Mouse (Mus musculus) embryonic facial prominence, embryonic 11.5 days (tissue): ENCODE data around the gene Enam. TPM values are rescaled to one million over a fixed set of nuclear protein-coding genes. Genes with fewer than 3 reads are reported as not detected.

ENCODE experiments used
- ATAC-seq: fragments of 200-750 bp; cut with Nextera tagmentation; replicated peaks from 2 replicates; pipeline ENCODE4 v1.8.0; 2017; ENCODE audit warnings: low read depth; ENCODE audit not compliant: insufficient number of reproducible peaks, low FRiP score, low TSS enrichment
- DNase-seq: peaks from one replicate; pipeline ENCODE4 v3.0.0-alpha.2; 2015; ENCODE audit warnings: low spot score
- H3K27ac ChIP-seq: fragments of 300-500 bp; sonication (generic); replicated peaks from 2 replicates; pipeline ENCODE4 v1.5.1; 2014; ENCODE audit warnings: mild to moderate bottlenecking, low read depth, low read length, control low read depth
- H3K27me3 ChIP-seq: fragments of 300-500 bp; sonication (generic); 2 replicates; pipeline ENCODE4 v1.6.1; 2014; ENCODE audit warnings: mild to moderate bottlenecking, low read length, moderate library complexity, mixed read lengths; ENCODE audit not compliant: control insufficient read depth, insufficient read depth
- H3K36me3 ChIP-seq: fragments of 300-500 bp; sonication (generic); replicated peaks from 2 replicates; pipeline ENCODE4 v1.6.1; 2014; ENCODE audit warnings: low read depth, mild to moderate bottlenecking, low read length, moderate library complexity, mixed read lengths; ENCODE audit not compliant: control insufficient read depth, insufficient read depth
- H3K4me1 ChIP-seq: fragments of 300-500 bp; sonication (generic); 2 replicates; pipeline ENCODE4 v1.6.1; 2014; ENCODE audit warnings: low read length, mixed read lengths; ENCODE audit not compliant: control insufficient read depth, insufficient read depth
- H3K4me2 ChIP-seq: fragments of 300-500 bp; sonication (generic); 2 replicates; pipeline ENCODE4 v1.6.1; 2014; ENCODE audit warnings: low read depth, mild to moderate bottlenecking, control low read depth, low read length, moderate library complexity
- H3K4me3 ChIP-seq: fragments of 300-500 bp; sonication (generic); 2 replicates; pipeline ENCODE4 v1.5.1; 2014; ENCODE audit warnings: low read depth, low read length, control low read depth
- H3K9ac ChIP-seq: fragments of 300-500 bp; sonication (generic); replicated peaks from 2 replicates; pipeline ENCODE4 v1.6.1; 2014; ENCODE audit warnings: mild to moderate bottlenecking, control low read depth, low read length
- H3K9me3 ChIP-seq: fragments of 300-500 bp; sonication (generic); replicated peaks from 2 replicates; pipeline ENCODE4 v1.6.1; 2016; ENCODE audit warnings: mild to moderate bottlenecking, low read length, inconsistent platforms, mixed read lengths; ENCODE audit not compliant: control insufficient read depth
- WGBS: fragments of 180-500 bp; shearing (Covaris S2); extraction: QIAGEN DNeasy Blood & Tissue Kit; methylation state at CpG from one replicate; pipeline ENCODE4 v1.1.7; 2014; 5-methylcytosine and 5-hydroxymethylcytosine counted together
- polyA plus RNA-seq: library from polyadenylated mRNA; unstranded; fragments of >200 nt; fragmentation: Nextera tagmentation; extraction: Ambion mirVana; gene quantifications from 2 replicates; pipeline ENCODE4 v1.2.1, GENCODE M21; 2014

The Enam gene
- not detected in 2 replicates for polyA plus RNA-seq

- ATAC-seq = no peak
- Histone ChIP-seq H3K9ac (no peak within 1 kb of the TSS), H3K27me3 (no peaks in the 10 kb centered on the region), H3K4me1 (no peaks in the 10 kb centered on the region), H3K27ac (no peak within 1 kb of the TSS), H3K4me3 (no peak within 1 kb of the TSS), H3K36me3 (no peaks in the 10 kb centered on the region), H3K4me2 (no peak within 1 kb of the TSS), H3K9me3 (no peaks in the 10 kb centered on the region)
- DNase-seq = no peak
Observed at GRCm38 (mm10) chr5:88487675-88488074, at the start of gene Enam. Enam (plus strand) TSS chr5:88487975.

- Histone ChIP-seq H3K27me3 (no peaks in the 10 kb centered on the region), H3K4me2 (no peak within 1 kb of the TSS), H3K36me3 (no peaks in the 10 kb centered on the region), H3K4me3 (no peak within 1 kb of the TSS), H3K4me1 (no peaks in the 10 kb centered on the region), H3K9me3 (no peaks in the 10 kb centered on the region), H3K27ac (no peak within 1 kb of the TSS), H3K9ac (no peak within 1 kb of the TSS)
- 68% methylated on average over 3 of the region's 3 CpGs for WGBS
- ATAC-seq (no peak), DNase-seq (no peak)
Observed at GRCm38 (mm10) chr5:88455691-88456090, 32.1 kb upstream of the Enam start, which contains the start of gene Ambn. Ambn (plus strand) TSS chr5:88455991.

- 95% methylated on average over 2 of the region's 2 CpGs for WGBS
- Histone ChIP-seq H3K9ac (no peak overlapping the region), H3K4me1 (no peaks in the 10 kb centered on the region)
Observed at GRCm38 (mm10) chr5:88467471-88467870, 20.3 kb upstream of the Enam start.

GRCm38 (mm10) chr5:88468807-88469704 lies 18.7 kb upstream of the Enam start:
- H3K4me2 ChIP-seq = no peak overlapping the region
- H3K9me3 ChIP-seq = no peaks in the 10 kb centered on the region
- H3K9ac ChIP-seq = no peak overlapping the region
- no peaks in the 10 kb centered on the region for H3K36me3 ChIP-seq
- no peaks in the 10 kb centered on the region for H3K4me1 ChIP-seq
- no peak overlapping the region for H3K4me3 ChIP-seq
- H3K27ac ChIP-seq = no peak overlapping the region
- WGBS = 86% methylated on average over 4 of the region's 4 CpGs
- DNase-seq (no peak), ATAC-seq (no peak)
- H3K27me3 ChIP-seq = no peaks in the 10 kb centered on the region

More at GRCm38 (mm10) chr5:88467471-88467870, 20.3 kb upstream of the Enam start:
- Histone ChIP-seq H3K9me3 (no peaks in the 10 kb centered on the region), H3K27ac (no peak overlapping the region), H3K27me3 (no peaks in the 10 kb centered on the region), H3K36me3 (no peaks in the 10 kb centered on the region), H3K4me3 (no peak overlapping the region), H3K4me2 (no peak overlapping the region)
- no peak for ATAC-seq
- no peak for DNase-seq

- no peak for DNase-seq
- Histone ChIP-seq H3K9me3 (no peaks in the 10 kb centered on the region), H3K4me1 (no peaks in the 10 kb centered on the region), H3K27me3 (no peaks in the 10 kb centered on the region), H3K9ac (no peak overlapping the region), H3K27ac (no peak overlapping the region), H3K4me3 (no peak overlapping the region), H3K4me2 (no peak overlapping the region), H3K36me3 (no peaks in the 10 kb centered on the region)
- WGBS = 76% methylated on average over 2 of the region's 2 CpGs
- no peak for ATAC-seq
Observed at GRCm38 (mm10) chr5:88489004-88489403, 1.2 kb downstream of the Enam start.

- ATAC-seq = no peak
- Histone ChIP-seq H3K27me3 (no peaks in the 10 kb centered on the region), H3K36me3 (no peaks in the 10 kb centered on the region), H3K27ac (no peak overlapping the region), H3K4me3 (no peak overlapping the region), H3K9me3 (no peaks in the 10 kb centered on the region), H3K4me2 (no peak overlapping the region), H3K9ac (no peak overlapping the region), H3K4me1 (no peaks in the 10 kb centered on the region)
- WGBS = 82% methylated on average over 5 of the region's 5 CpGs
- DNase-seq = no peak
Observed at GRCm38 (mm10) chr5:88491111-88491510, 3.3 kb downstream of the Enam start.

- no peaks in the 10 kb centered on the region for H3K9me3 ChIP-seq
- no peak overlapping the region for H3K4me2 ChIP-seq
- no peak overlapping the region for H3K27ac ChIP-seq
- no peak overlapping the region for H3K9ac ChIP-seq
- H3K36me3 ChIP-seq = no peaks in the 10 kb centered on the region
- 91% methylated on average over 3 of the region's 3 CpGs for WGBS
- DNase-seq = no peak
- no peak overlapping the region for H3K4me3 ChIP-seq
- ATAC-seq = no peak
- no peaks in the 10 kb centered on the region for H3K4me1 ChIP-seq
- H3K27me3 ChIP-seq = no peaks in the 10 kb centered on the region
Observed at GRCm38 (mm10) chr5:88499781-88500180, 12.0 kb downstream of the Enam start.

GRCm38 (mm10) chr5:88508555-88508954 lies 20.8 kb downstream of the Enam start:
- Histone ChIP-seq H3K9ac (no peak overlapping the region), H3K27me3 (no peaks in the 10 kb centered on the region), H3K4me3 (no peak overlapping the region), H3K4me1 (no peaks in the 10 kb centered on the region), H3K4me2 (no peak overlapping the region), H3K9me3 (no peaks in the 10 kb centered on the region), H3K36me3 (no peaks in the 10 kb centered on the region), H3K27ac (no peak overlapping the region)
- 79% methylated on average over 1 of the region's 1 CpGs for WGBS
- no peak for ATAC-seq
- DNase-seq = no peak
